ENCODE assay signal across 20 mouse cellular contexts in genomic region chr9:115323572-115323971, GRCm38 (mm10). TPM values are rescaled to one million over a fixed set of nuclear protein-coding genes. Genes with fewer than 3 reads are reported as not detected.
DNase-seq lines count a peak whose midpoint lies in the region; ATAC-seq and TF ChIP-seq lines count a peak whose summit lies in the region.
"Had no signal": no experiment of that assay in that cellular context is flagged by ENCODE, and none has a peak within 500 bp of the region (broad histone marks: within the 10 kb centered on the region; RNA-seq: fewer than 3 reads in every experiment).

No protein-coding gene starts in this region.

- H3K4me2 ChIP-seq in forebrain, postnatal 0 days (ENCODE audit: low read depth), result no peak overlapping the region
- H3K4me2 ChIP-seq in hindbrain, embryonic 13.5 days, result peak overlapping the region; percentile 6; the same call in 1 of the 2 replicates
- no peak overlapping the region for H3K4me2 ChIP-seq in hindbrain, embryonic 16.5 days (ENCODE audit: low read length)
- 0 out of 2 replicates have a peak overlapping the region, but pooled peaks have one; percentile 7 for H3K4me2 ChIP-seq in hindbrain, embryonic 14.5 days (replicated peaks)
- H3K4me2 ChIP-seq in midbrain, postnatal 0 days (ENCODE audit: low read depth, low read length, poor library complexity, severe bottlenecking), result no peak overlapping the region
- H3K4me2 ChIP-seq: heart, embryonic 13.5 days; limb, embryonic 13.5 days; liver, embryonic 13.5 days had no signal

- no peak for ATAC-seq in forebrain, postnatal 0 days
- no peak for ATAC-seq in hindbrain, embryonic 13.5 days (ENCODE audit: low FRiP score)
- no peak for ATAC-seq in hindbrain, embryonic 16.5 days
- no peak for ATAC-seq in hindbrain, embryonic 14.5 days (ENCODE audit: low FRiP score)
- ATAC-seq in midbrain, postnatal 0 days (ENCODE audit: low FRiP score), result no peak
- no peak for ATAC-seq in activated CD4-positive, CD25-positive, alpha-beta regulatory T cell, adult 4 months
- ATAC-seq in erythroid progenitor cell, adult 5-6 weeks (replicated peaks; ENCODE audit: low FRiP score, poor library complexity, severe bottlenecking), result no peak

- no peaks in the 10 kb centered on the region for H3K9me3 ChIP-seq in forebrain, embryonic 10.5 days
- no peaks in the 10 kb centered on the region for H3K9me3 ChIP-seq in forebrain, postnatal 0 days (ENCODE audit: low read length)
- H3K9me3 ChIP-seq in hindbrain, embryonic 13.5 days, result no peaks in the 10 kb centered on the region
- H3K9me3 ChIP-seq in hindbrain, embryonic 16.5 days (ENCODE audit: control insufficient read depth, low read length), result no peaks in the 10 kb centered on the region
- no peaks in the 10 kb centered on the region for H3K9me3 ChIP-seq in hindbrain, embryonic 14.5 days (ENCODE audit: control insufficient read depth, low read length)
- H3K9me3 ChIP-seq in midbrain, postnatal 0 days (ENCODE audit: low read length), result no peaks in the 10 kb centered on the region
- H3K9me3 ChIP-seq: heart, embryonic 13.5 days; limb, embryonic 13.5 days; liver, embryonic 13.5 days had no signal

- peak overlapping the region; percentile 72 for H3K27ac ChIP-seq in forebrain, embryonic 10.5 days
- H3K27ac ChIP-seq in forebrain, postnatal 0 days (ENCODE audit: low read depth, low read length), result no peak overlapping the region
- H3K27ac ChIP-seq in hindbrain, embryonic 13.5 days, result no peak overlapping the region
- no peak overlapping the region for H3K27ac ChIP-seq in hindbrain, embryonic 16.5 days (ENCODE audit: low read depth, low read length)
- no peak overlapping the region for H3K27ac ChIP-seq in hindbrain, embryonic 14.5 days
- H3K27ac ChIP-seq in midbrain, postnatal 0 days (ENCODE audit: low read depth, low read length), result no peak overlapping the region
- H3K27ac ChIP-seq: heart, adult 2 months; heart, embryonic 13.5 days; limb, embryonic 13.5 days; liver, embryonic 13.5 days had no signal

- WGBS in forebrain, embryonic 10.5 days, result 17% methylated on average over 10 of the region's 10 CpGs
- WGBS in forebrain, postnatal 0 days, result 13% methylated on average over 10 of the region's 10 CpGs
- WGBS in hindbrain, embryonic 13.5 days, result 13% methylated on average over 10 of the region's 10 CpGs
- 10% methylated on average over 10 of the region's 10 CpGs for WGBS in hindbrain, embryonic 16.5 days
- WGBS in hindbrain, embryonic 14.5 days, result 4% methylated on average over 10 of the region's 10 CpGs
- WGBS in midbrain, postnatal 0 days, result 16% methylated on average over 10 of the region's 10 CpGs

- H3K9ac ChIP-seq in forebrain, postnatal 0 days, result no peak overlapping the region
- 0 out of 2 replicates have a peak overlapping the region, but pooled peaks have one; percentile 5 for H3K9ac ChIP-seq in hindbrain, embryonic 13.5 days
- no peak overlapping the region for H3K9ac ChIP-seq in hindbrain, embryonic 16.5 days (ENCODE audit: low read depth, low read length)
- H3K9ac ChIP-seq in hindbrain, embryonic 14.5 days, result no peak overlapping the region
- 0 out of 2 replicates have a peak overlapping the region, but pooled peaks have one; percentile 2 for H3K9ac ChIP-seq in midbrain, postnatal 0 days (replicated peaks; ENCODE audit: low read length, poor library complexity, severe bottlenecking)
- H3K9ac ChIP-seq: heart, embryonic 13.5 days; limb, embryonic 13.5 days; liver, embryonic 13.5 days had no signal

- H3K27me3 ChIP-seq in forebrain, embryonic 10.5 days (ENCODE audit: poor library complexity, severe bottlenecking), result no peaks in the 10 kb centered on the region
- H3K27me3 ChIP-seq in forebrain, postnatal 0 days (ENCODE audit: insufficient read depth, low read length), result no peaks in the 10 kb centered on the region
- H3K27me3 ChIP-seq in hindbrain, embryonic 13.5 days, result no peaks in the 10 kb centered on the region
- H3K27me3 ChIP-seq in hindbrain, embryonic 16.5 days (replicated peaks; ENCODE audit: control insufficient read depth, insufficient read depth, low read length), result no peaks in the 10 kb centered on the region
- no peaks in the 10 kb centered on the region for H3K27me3 ChIP-seq in hindbrain, embryonic 14.5 days (ENCODE audit: control insufficient read depth, insufficient read depth, low read length)
- H3K27me3 ChIP-seq in midbrain, postnatal 0 days (ENCODE audit: insufficient read depth, low read length), result no peaks in the 10 kb centered on the region
- H3K27me3 ChIP-seq: heart, embryonic 13.5 days; limb, embryonic 13.5 days; liver, embryonic 13.5 days had no signal

- H3K4me1 ChIP-seq in forebrain, embryonic 10.5 days, result peaks cover 30% of the 10 kb centered on the region
- no peaks in the 10 kb centered on the region for H3K4me1 ChIP-seq in forebrain, postnatal 0 days (ENCODE audit: insufficient read depth)
- H3K4me1 ChIP-seq in hindbrain, embryonic 13.5 days (replicated peaks), result peaks cover 11% of the 10 kb centered on the region
- peaks cover 3% of the 10 kb centered on the region; the same call in 1 of the 2 replicates for H3K4me1 ChIP-seq in hindbrain, embryonic 16.5 days (ENCODE audit: control insufficient read depth, insufficient read depth, low read depth, low read length)
- peaks cover 7% of the 10 kb centered on the region for H3K4me1 ChIP-seq in hindbrain, embryonic 14.5 days (replicated peaks; ENCODE audit: control insufficient read depth, insufficient read depth, low read length)
- 0 out of 2 replicates have a peak, but pooled peaks cover 4% of the 10 kb centered on the region for H3K4me1 ChIP-seq in midbrain, postnatal 0 days (ENCODE audit: insufficient read depth, low read length)
- H3K4me1 ChIP-seq: heart, embryonic 13.5 days; liver, embryonic 13.5 days had no signal

- H3K36me3 ChIP-seq in forebrain, embryonic 10.5 days (replicated peaks), result no peaks in the 10 kb centered on the region
- H3K36me3 ChIP-seq in forebrain, postnatal 0 days (ENCODE audit: insufficient read depth), result no peaks in the 10 kb centered on the region
- H3K36me3 ChIP-seq in hindbrain, embryonic 13.5 days, result no peaks in the 10 kb centered on the region
- no peaks in the 10 kb centered on the region for H3K36me3 ChIP-seq in hindbrain, embryonic 16.5 days (ENCODE audit: control insufficient read depth, insufficient read depth, low read length)
- no peaks in the 10 kb centered on the region for H3K36me3 ChIP-seq in hindbrain, embryonic 14.5 days (replicated peaks; ENCODE audit: control insufficient read depth, insufficient read depth)
- no peaks in the 10 kb centered on the region for H3K36me3 ChIP-seq in midbrain, postnatal 0 days (ENCODE audit: insufficient read depth, low read length)
- H3K36me3 ChIP-seq: heart, embryonic 13.5 days; limb, embryonic 13.5 days; liver, embryonic 13.5 days had no signal

- peak; percentile 25 for DNase-seq in forebrain, embryonic 10.5 days (ENCODE audit: extremely low spot score, low spot score)
- no peak for DNase-seq in forebrain, postnatal 0 days
- no peak for DNase-seq in hindbrain, embryonic 14.5 days (ENCODE audit: low spot score)
- no peak for DNase-seq in midbrain, postnatal 0 days (ENCODE audit: low spot score)
- DNase-seq: adrenal gland, postnatal 10 days; cerebellum, adult 9-10 months; gastrocnemius, postnatal 25 days; heart, adult 2 months; kidney, adult 11 months; kidney, postnatal 4 days; liver, embryonic 13.5 days; lung, adult 2 months; spleen, adult 18-20 months; thymus, postnatal 14 days had no signal

- no peak for TF ChIP-seq CTCF in forebrain, postnatal 0 days (IDR thresholded peaks at IDR 0.05; ENCODE audit: low read depth)
- no peak for TF ChIP-seq CTCF in midbrain, postnatal 0 days (IDR thresholded peaks at IDR 0.05)

- H3K4me3 ChIP-seq in forebrain, embryonic 10.5 days, result peak overlapping the region; percentile 19
- H3K4me3 ChIP-seq in forebrain, postnatal 0 days (ENCODE audit: low read depth, low read length), result no peak overlapping the region
- H3K4me3 ChIP-seq in hindbrain, embryonic 13.5 days, result no peak overlapping the region
- H3K4me3 ChIP-seq in hindbrain, embryonic 16.5 days (ENCODE audit: low read length), result no peak overlapping the region
- H3K4me3 ChIP-seq in hindbrain, embryonic 14.5 days (replicated peaks; ENCODE audit: low read length), result no peak overlapping the region
- no peak overlapping the region for H3K4me3 ChIP-seq in midbrain, postnatal 0 days (ENCODE audit: low read depth, low read length)
- H3K4me3 ChIP-seq: heart, adult 2 months; heart, embryonic 13.5 days; limb, embryonic 13.5 days; liver, embryonic 13.5 days had no signal

RNA-seq across cellular contexts. Expression of gene Stt3b, which starts 13.4 kb away (rescaled TPM):
- 85.5 and 86.8 TPM in 2 replicates for polyA plus RNA-seq in forebrain, embryonic 10.5 days (2016; fragmentation: Nextera tagmentation; extraction: Ambion mirVana)
- 73.3 and 80.8 TPM in 2 replicates for total RNA-seq in forebrain, postnatal 0 days (2014; rRNA removed)
- polyA plus RNA-seq in forebrain, postnatal 0 days (2015; fragmentation: Nextera tagmentation; extraction: Ambion mirVana), result 44.6 and 53.5 TPM in 2 replicates
- polyA plus RNA-seq in hindbrain, embryonic 13.5 days (2015; fragmentation: Nextera tagmentation; extraction: Ambion mirVana), result 81.7 and 88.4 TPM in 2 replicates
- 83.3 and 93.7 TPM in 2 replicates for polyA plus RNA-seq in hindbrain, embryonic 16.5 days (2015; fragmentation: Nextera tagmentation; extraction: Ambion mirVana)
- 116 and 135 TPM in 2 replicates for polyA plus RNA-seq in hindbrain, embryonic 14.5 days (2014; fragmentation: Nextera tagmentation; extraction: Ambion mirVana)
- total RNA-seq in midbrain, postnatal 0 days (2014; rRNA removed), result 93.4 and 94.0 TPM in 2 replicates
- polyA plus RNA-seq in midbrain, postnatal 0 days (2015; fragmentation: Nextera tagmentation; extraction: Ambion mirVana), result 50.9 and 56.6 TPM in 2 replicates
- 10 to 100 TPM; 19.5 to 28.9 TPM for polyA plus RNA-seq in activated CD4-positive, CD25-positive, alpha-beta regulatory T cell, adult 4 months (2017; shearing (Covaris generic))
- total RNA-seq in erythroid progenitor cell, adult 5-6 weeks (2015; ENCODE audit: low replicate concordance), result 52.6 and 60.8 TPM in 2 replicates
- 46.4 and 54.3 TPM in 2 replicates for total RNA-seq in erythroid progenitor cell, adult 5-6 weeks (2017; ENCODE audit: low replicate concordance)

Comparison
In these comparisons a context has a peak if more than half of its experiments do, and no peak if none do; other contexts are left out.
1. H3K4me2 ChIP-seq: peak in hindbrain, embryonic 13.5 days (single experiment) and hindbrain, embryonic 14.5 days (single experiment); none in forebrain, postnatal 0 days (single experiment), hindbrain, embryonic 16.5 days (single experiment) and midbrain, postnatal 0 days (single experiment).
2. H3K9ac ChIP-seq: peak in hindbrain, embryonic 13.5 days (single experiment) and midbrain, postnatal 0 days (single experiment); none in forebrain, postnatal 0 days (single experiment), hindbrain, embryonic 16.5 days (single experiment) and hindbrain, embryonic 14.5 days (single experiment).